ENCODE assay signal across 8 mouse cellular contexts in genomic region chr17:31057891-31058744, GRCm38 (mm10). TPM values are rescaled to one million over a fixed set of nuclear protein-coding genes. Genes with fewer than 3 reads are reported as not detected.
DNase-seq lines count a peak whose midpoint lies in the region; ATAC-seq and TF ChIP-seq lines count a peak whose summit lies in the region.

No protein-coding gene starts in this region.

- no peaks in the 10 kb centered on the region for H3K36me3 ChIP-seq in kidney, postnatal 0 days (ENCODE audit: insufficient read depth, low read length)
- no peaks in the 10 kb centered on the region for H3K36me3 ChIP-seq in forebrain, embryonic 10.5 days (replicated peaks)
- H3K36me3 ChIP-seq in midbrain, embryonic 13.5 days, result no peaks in the 10 kb centered on the region

- peak; percentile 10; the same call in 1 of the 2 replicates for TF ChIP-seq CTCF in kidney, postnatal 0 days (IDR thresholded peaks at IDR 0.05; ENCODE audit: low read depth)
- peak; percentile 23; the same call in 1 of the 2 replicates for TF ChIP-seq CTCF in left cerebral cortex, adult 2 months (IDR thresholded peaks at IDR 0.05)

- H3K4me3 ChIP-seq in kidney, postnatal 0 days (replicated peaks; ENCODE audit: low read depth, low read length), result peak overlapping the region; percentile 39
- H3K4me3 ChIP-seq in forebrain, embryonic 10.5 days, result peak overlapping the region; percentile 67
- peak overlapping the region; percentile 95 for H3K4me3 ChIP-seq in left cerebral cortex, adult 2 months
- peak overlapping the region; percentile 82 for H3K4me3 ChIP-seq in midbrain, embryonic 13.5 days (replicated peaks)

- no peaks in the 10 kb centered on the region for H3K9me3 ChIP-seq in kidney, postnatal 0 days (replicated peaks; ENCODE audit: low read length)
- peaks cover 10% of the 10 kb centered on the region; the same call in 1 of the 2 replicates for H3K9me3 ChIP-seq in forebrain, embryonic 10.5 days
- H3K9me3 ChIP-seq in midbrain, embryonic 13.5 days, result peaks cover 5% of the 10 kb centered on the region

- intact Hi-C loops in left cerebral cortex, adult 2 months (cut with DNase I), result loop anchor here (1.0 to 5.0 kb wide), 2 partner anchors 39 to 59 kb away; no protein-coding TSS in a partner anchor

- H3K27ac ChIP-seq in kidney, postnatal 0 days, result no peak overlapping the region; the same call in 1 of the 2 replicates
- H3K27ac ChIP-seq in forebrain, embryonic 10.5 days, result peak overlapping the region; percentile 75
- H3K27ac ChIP-seq in left cerebral cortex, adult 2 months, result peak overlapping the region; percentile 99
- H3K27ac ChIP-seq in midbrain, embryonic 13.5 days, result peak overlapping the region; percentile 89

- peak overlapping the region; percentile 62 for H3K4me2 ChIP-seq in kidney, postnatal 0 days (ENCODE audit: low read length)
- peak overlapping the region; percentile 95 for H3K4me2 ChIP-seq in midbrain, embryonic 13.5 days (replicated peaks)

- no peak for DNase-seq in kidney, postnatal 0 days (ENCODE audit: low spot score)
- DNase-seq in kidney, postnatal 4 days, result no peak
- DNase-seq in brain, adult 2 months (ENCODE audit: low read depth, low spot score), result peak; percentile 83
- no peak for DNase-seq in forebrain, embryonic 10.5 days (ENCODE audit: extremely low spot score, low spot score)
- DNase-seq in left cerebral cortex, adult 2 months (ENCODE audit: extremely low spot score in 1 of 2, low spot score in 2 of 2), result peak; percentile 36 to 45
- DNase-seq in urinary bladder, postnatal 4 days (ENCODE audit: low spot score in 2 of 2), result no peak
- DNase-seq in MN1 (ENCODE audit: low spot score), result no peak

- ATAC-seq in kidney, postnatal 0 days (replicated peaks; ENCODE audit: low FRiP score, low read depth), result peak; percentile 62; the same call in 1 of the 2 replicates
- ATAC-seq in midbrain, embryonic 13.5 days, result peak; percentile 62

- 1% methylated on average over 31 of the region's 31 CpGs for WGBS in kidney, postnatal 0 days
- 2% methylated on average over 31 of the region's 31 CpGs for WGBS in forebrain, embryonic 10.5 days
- WGBS in midbrain, embryonic 13.5 days, result under 1% methylated on average over 30 of the region's 31 CpGs

- peak overlapping the region; percentile 25 for H3K9ac ChIP-seq in kidney, postnatal 0 days (ENCODE audit: low read depth, low read length)
- H3K9ac ChIP-seq in midbrain, embryonic 13.5 days (replicated peaks), result peak overlapping the region; percentile 71

- H3K27me3 ChIP-seq in kidney, postnatal 0 days (ENCODE audit: insufficient read depth, low read length), result no peaks in the 10 kb centered on the region
- peaks cover 59% of the 10 kb centered on the region for H3K27me3 ChIP-seq in forebrain, embryonic 10.5 days (ENCODE audit: poor library complexity, severe bottlenecking)
- H3K27me3 ChIP-seq in midbrain, embryonic 13.5 days, result peaks cover 11% of the 10 kb centered on the region; the same call in 1 of the 2 replicates

- 0 out of 2 replicates have a peak, but pooled peaks cover 3% of the 10 kb centered on the region for H3K4me1 ChIP-seq in kidney, postnatal 0 days (replicated peaks; ENCODE audit: insufficient read depth, low read length)
- H3K4me1 ChIP-seq in forebrain, embryonic 10.5 days, result peaks cover 47% of the 10 kb centered on the region
- peaks cover 46% of the 10 kb centered on the region for H3K4me1 ChIP-seq in midbrain, embryonic 13.5 days (replicated peaks)

RNA-seq across cellular contexts. Expression of gene Abcg1, which starts 0.6 kb away (rescaled TPM):
- polyA plus RNA-seq in kidney, postnatal 0 days (2015; fragmentation: Nextera tagmentation; extraction: Ambion mirVana), result 8.5 and 8.8 TPM in 2 replicates
- 6.7 and 7.9 TPM in 2 replicates for polyA plus RNA-seq in forebrain, embryonic 10.5 days (2016; fragmentation: Nextera tagmentation; extraction: Ambion mirVana)
- 10 to 100 TPM; 76.5 to 77.6 TPM for total RNA-seq in left cerebral cortex, adult 2 months (2021)
- polyA plus RNA-seq in midbrain, embryonic 13.5 days (2015; fragmentation: Nextera tagmentation; extraction: Ambion mirVana), result 21.8 and 24.4 TPM in 2 replicates

Comparison
In these comparisons a context has a peak if more than half of its experiments do, and no peak if none do; other contexts are left out.
1. DNase-seq: peak in brain, adult 2 months (single experiment) and left cerebral cortex, adult 2 months (2 of 2); none in kidney, postnatal 0 days (single experiment), kidney, postnatal 4 days (0 of 2), forebrain, embryonic 10.5 days (single experiment), urinary bladder, postnatal 4 days (0 of 2) and MN1 (single experiment).
2. H3K4me3 ChIP-seq: peak in every context shown above with its lines; median percentile 95 in left cerebral cortex, adult 2 months; 82 in midbrain, embryonic 13.5 days; 67 in forebrain, embryonic 10.5 days; 39 in kidney, postnatal 0 days.